Mouse (Mus musculus) neural tube, embryonic 10.5 days (tissue): ENCODE data around the gene Wdr4.

Experiments
- DNase-seq: peaks from one replicate; pipeline ENCODE4 v3.0.0-alpha.2; 2017; ENCODE audit warnings: low spot score; ENCODE audit errors: extremely low spot score

Wdr4 gene

DNA sequence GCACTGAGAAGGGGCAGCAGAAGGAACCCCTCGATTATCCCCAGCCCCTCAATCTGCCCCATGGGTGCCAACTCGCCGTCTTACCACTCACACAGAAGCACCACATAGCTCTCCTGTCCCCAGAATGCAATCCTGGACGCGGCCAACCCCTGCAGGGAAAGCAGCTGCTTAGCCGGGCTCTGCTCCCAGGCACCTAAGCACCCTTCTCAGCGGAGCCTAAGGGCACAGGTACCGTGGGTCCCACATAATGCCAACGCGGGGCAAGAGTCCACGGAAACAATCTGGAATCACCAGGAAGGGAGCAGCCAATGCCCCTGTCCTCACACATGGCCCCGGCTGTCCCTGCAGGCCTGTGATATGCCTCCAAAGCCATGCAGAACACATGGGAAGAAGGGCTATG is 20.1 kb downstream of the Wdr4 start:
- DNase-seq: no peak

DNA sequence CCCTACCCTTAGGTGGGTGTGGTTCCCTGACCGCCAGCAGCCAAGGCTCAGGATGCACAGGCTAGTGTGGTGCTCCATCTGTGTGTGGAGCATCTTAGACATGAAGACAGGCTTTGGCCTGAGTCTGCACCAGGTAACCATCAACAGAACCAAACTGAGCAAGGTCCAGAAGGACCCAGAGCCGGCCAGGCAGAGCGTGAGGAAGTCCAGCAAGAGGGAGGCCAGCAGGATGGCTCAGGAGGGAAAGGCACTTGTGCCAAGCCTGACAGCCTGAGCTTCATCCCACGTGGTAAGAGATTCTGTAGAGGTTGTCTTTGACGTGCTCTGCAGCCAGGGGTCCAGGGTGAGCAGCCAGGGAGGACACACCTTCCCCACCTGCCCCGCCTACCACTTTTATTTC is 22.1 kb downstream of the Wdr4 start:
- DNase-seq: no peak

DNA sequence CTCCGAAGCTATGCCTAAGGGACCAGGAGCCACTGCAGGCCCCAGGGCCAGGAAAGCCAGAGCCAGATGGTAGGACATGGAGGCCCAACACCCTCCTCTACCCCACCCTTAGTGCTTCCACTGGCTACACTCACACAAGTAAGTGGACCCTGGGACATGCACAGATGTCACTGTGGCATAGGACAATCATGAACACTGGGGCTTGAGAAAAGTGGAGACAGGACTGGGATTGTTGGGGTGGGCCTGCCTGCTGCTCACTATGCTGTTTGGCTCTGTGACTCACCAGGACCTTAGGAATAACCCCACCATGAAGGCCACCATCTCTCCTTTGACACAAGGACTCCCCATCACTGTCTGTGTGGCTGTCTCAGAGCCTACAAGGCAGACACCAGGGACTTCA is 24.8 kb downstream of the Wdr4 start:
- DNase-seq: no peak

GRCm38 (mm10) chr17:31492416-31492815 is 27.4 kb downstream of the Wdr4 start:
- peak; percentile 81 for DNase-seq

DNA sequence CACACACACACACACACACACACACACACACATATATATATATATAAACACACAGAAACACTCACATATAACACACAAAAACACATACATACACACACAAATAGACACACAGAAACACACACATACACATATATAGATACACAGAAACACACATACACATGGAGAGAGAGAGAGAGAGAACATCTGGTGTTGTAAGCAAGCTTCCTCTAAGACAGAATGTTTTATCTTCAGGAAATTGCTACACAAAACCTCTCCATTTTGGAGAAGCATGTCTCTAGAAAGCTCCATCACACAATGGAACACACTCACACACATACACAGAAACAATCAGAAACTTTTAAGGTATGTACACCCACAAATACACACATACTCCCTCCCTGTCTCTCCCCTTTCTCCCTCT is 28.4 kb downstream of the Wdr4 start:
- no peak for DNase-seq

GRCm38 (mm10) chr17:31487433-31488060 is 32.2 kb downstream of the Wdr4 start:
- DNase-seq: no peak

DNA sequence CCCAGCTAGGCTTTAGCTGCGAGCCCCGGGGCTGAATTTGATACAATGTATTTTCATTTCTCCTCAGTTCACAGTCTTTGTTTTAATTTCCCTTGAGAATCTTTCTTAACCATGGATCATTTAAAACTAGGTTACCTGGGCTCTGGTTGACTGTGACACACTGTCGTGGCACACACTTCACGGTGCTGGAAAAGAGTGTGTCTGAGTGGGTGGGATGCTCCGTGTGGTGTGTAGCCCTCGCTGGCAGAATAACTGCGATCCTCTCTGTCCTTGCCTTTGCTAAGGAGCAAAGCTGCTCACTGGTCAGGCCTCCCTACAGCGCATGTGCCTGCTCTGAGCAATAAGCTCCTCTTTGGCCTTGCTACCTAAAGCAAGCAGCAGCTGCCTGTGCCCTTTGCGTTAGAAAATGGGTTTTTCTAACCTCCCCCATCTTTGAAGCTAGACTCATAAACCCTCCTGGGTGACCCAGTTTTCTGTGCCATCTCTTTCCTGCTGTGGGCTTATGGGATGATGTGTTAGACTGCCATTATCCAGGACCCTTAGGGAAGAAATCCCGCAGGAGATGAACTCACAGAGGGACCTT is 33.1 kb downstream of the Wdr4 start:
- no peak for DNase-seq

- no peak for DNase-seq
Measured at GRCm38 (mm10) chr17:31479108-31479844, 40.5 kb downstream of the Wdr4 start.

DNA sequence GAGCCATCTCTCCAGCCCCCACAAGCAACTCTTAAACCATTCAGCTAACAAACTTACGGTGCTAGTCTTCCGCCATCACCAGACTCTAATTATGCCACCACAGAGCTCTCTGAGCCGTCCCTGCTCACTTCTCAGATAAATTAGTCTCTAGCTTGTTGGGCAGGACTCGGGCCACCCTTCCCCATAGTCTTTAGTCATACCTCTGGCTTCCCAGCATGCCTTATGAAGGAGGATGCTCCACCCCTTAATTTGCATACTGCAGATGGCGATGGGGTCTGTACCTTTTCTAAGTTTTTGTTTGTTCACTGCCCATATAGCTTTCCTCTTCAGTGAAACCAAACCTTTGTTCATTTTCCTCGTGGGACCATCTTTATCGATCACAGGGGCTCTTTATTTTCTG is 41.2 kb downstream of the Wdr4 start:
- no peak for DNase-seq

GRCm38 (mm10) chr17:31474388-31474787 is 45.4 kb downstream of the Wdr4 start:
- no peak for DNase-seq

- DNase-seq: no peak
Measured at GRCm38 (mm10) chr17:31470766-31471418, 48.9 kb downstream of the Wdr4 start.

DNA sequence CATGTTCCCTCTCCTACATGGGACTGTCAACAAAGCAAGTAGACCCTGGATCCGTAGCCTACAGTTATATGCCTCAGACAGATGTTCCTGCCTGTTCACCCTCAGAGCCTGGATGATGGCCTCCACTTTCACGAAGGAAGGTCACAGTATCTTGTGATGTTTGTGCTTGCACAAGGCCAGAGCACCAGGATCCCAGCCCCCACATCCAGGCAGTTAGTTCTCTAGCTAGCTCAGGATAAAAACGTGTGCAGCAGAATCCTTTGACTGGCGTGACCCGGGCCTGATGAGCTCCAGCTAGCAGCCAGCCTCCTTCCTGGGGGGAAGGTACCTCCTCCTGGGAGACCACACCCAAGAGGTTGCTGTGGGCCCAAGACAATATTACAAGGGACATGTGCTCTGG is 51.3 kb downstream of the Wdr4 start:
- no peak for DNase-seq

GRCm38 (mm10) chr17:31466854-31467253 is 52.9 kb downstream of the Wdr4 start:
- no peak for DNase-seq

GRCm38 (mm10) chr17:31462506-31462905 is 57.3 kb downstream of the Wdr4 start:
- no peak for DNase-seq

DNA sequence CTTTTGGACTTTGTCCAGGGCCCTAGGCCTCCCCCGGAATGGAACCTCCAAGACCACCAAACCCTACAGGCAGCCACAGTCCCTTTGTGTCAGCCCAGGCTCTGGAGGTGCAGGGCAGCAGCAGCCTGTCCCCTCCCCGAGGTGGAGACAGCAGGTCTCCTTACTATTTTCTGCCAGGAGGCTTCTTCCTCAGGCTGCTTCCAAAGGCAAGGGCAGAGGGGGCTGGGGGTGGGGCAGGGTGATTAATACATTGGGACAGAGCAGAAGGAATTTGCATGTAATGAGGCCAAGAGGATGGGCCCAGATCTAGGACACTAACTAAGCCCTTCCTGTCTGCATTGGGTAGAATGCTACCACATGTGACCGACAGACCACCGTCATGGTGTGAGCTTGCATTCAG is 59.4 kb downstream of the Wdr4 start:
- no peak for DNase-seq

DNA sequence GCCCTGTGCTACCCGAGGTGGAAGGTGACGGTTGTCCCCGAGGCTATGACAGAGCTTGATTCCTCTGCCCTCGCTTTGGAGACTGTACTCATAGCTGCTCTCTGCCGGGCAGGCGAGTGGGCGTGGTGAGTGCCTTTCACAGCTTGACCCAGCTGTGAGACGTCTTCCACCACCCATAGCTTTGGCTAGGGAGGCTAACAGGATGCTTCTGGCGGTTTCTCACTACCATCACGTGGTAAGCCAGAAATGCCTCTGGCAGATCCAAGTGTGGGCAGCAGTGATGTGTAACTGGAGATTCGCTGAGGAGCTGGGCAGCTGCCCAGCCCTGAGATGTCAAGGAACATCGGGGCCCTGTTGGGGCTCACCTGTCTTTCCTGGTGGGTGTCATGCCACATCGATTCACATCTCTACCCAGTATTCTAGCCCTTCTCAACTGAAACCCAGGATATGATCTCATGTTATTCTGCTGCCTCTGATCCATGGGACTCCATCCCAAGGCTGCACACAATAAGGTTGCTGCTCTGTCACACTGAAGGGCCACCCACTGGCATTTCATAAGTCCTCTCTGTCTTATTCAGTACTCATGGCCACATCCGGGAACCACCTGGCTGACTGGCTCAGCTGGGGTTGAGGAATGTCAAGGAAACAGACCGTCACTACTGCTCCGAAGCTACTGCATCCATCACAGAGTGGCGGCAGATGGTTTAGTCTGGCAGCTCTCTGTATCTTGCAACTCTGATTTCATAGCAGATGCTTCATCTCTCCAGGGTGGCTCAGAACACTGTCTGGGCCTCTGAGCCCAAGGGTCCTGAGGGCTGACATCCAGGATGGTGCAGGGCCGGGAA is 62.8 kb downstream of the Wdr4 start:
- no peak for DNase-seq

- no peak for DNase-seq
Measured at GRCm38 (mm10) chr17:31454056-31454455, 65.7 kb downstream of the Wdr4 start.

GRCm38 (mm10) chr17:31453476-31453875 is 66.3 kb downstream of the Wdr4 start:
- DNase-seq: no peak

- no peak for DNase-seq
Measured at GRCm38 (mm10) chr17:31452816-31453215, 67.0 kb downstream of the Wdr4 start.

GRCm38 (mm10) chr17:31451179-31451708 is 68.5 kb downstream of the Wdr4 start:
- DNase-seq: peak; percentile 47

DNA sequence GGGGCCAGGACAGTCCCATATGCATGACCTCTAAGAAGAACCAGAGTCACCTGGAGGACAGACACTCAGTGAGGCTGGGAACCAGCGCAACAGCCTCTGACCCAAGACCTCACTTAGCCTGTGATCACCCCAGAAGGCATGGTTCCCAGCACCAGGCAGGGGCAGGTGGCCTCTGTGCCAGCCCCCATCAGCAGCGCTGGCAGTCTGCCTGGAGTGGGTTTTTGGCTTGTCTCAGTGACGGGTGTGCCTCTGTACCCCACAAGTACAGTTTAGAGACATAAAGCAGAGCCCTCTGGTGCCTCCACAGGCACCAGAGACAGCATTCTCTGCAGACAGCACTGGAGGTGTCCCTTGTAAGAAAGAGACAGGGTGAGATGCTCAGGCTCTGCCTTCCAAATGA is 69.6 kb downstream of the Wdr4 start:
- DNase-seq: no peak
